Mouse (Mus musculus): ENCODE data around the gene Trpm6. TPM values are rescaled to one million over a fixed set of nuclear protein-coding genes. Genes with fewer than 3 reads are reported as not detected.
A peak's percentile ranks its signal among the peaks of the same experiment; 100 is the strongest.

The Trpm6 gene
- total and polyA plus RNA-seq, 3 experiments = 0.01 TPM; not detected in 2

DNA sequence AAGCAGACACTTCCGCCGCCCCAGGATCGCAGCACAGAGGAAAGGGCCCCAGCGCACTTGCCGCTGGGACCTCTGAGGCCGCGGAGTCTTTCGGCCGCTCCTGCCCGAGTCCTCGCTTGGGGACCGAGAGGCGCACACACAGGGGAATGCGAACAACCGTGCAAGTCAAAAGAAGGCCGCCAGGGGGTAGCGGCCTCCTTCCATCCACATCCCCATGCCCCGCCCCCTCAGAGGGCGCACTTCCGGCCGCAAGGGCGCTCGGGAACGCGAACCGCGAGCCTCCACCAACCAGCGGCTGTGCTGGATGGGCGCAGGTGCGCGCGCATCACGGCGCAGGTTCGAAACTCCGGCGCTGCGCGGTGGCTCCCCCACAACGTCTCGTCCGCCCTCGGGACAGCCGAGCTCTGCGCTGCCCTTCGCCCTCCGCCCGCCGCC is 36.9 kb upstream of the Trpm6 start, which contains the start of gene D030056L22Rik:
TSS of gene D030056L22Rik (plus strand) at position 328 of the 435 bp plus-strand sequence.
- Histone ChIP-seq H3K79me2 (ENCODE audit: control insufficient read depth, insufficient read depth, low read length, poor library complexity) (peaks cover 39% of the 10 kb centered on the region), H3K4me1 (ENCODE audit: control insufficient read depth in 1 of 2, insufficient read depth in 2 of 2, low read length in 2 of 2) (peaks cover 0 to 6% of the 10 kb centered on the region in 2 experiments; a peak in 1 of 4 replicates), H3K4me3 (ENCODE audit: control insufficient read depth in 1 of 2, insufficient read depth in 1 of 2, low read depth in 2 of 2, low read length in 2 of 2) (peak within 1 kb of the TSS; percentile 98 to 100), H3K27me3 (ENCODE audit: control insufficient read depth in 1 of 2, insufficient read depth in 2 of 2, low read length in 2 of 2) (no peaks in the 10 kb centered on the region), H3K9ac (ENCODE audit: control insufficient read depth, low read depth, low read length, poor library complexity, severe bottlenecking) (peak within 1 kb of the TSS; percentile 98), H3K27ac (ENCODE audit: control insufficient read depth, low read depth, low read length) (peak within 1 kb of the TSS; percentile 98), H3K36me3 (ENCODE audit: control insufficient read depth in 1 of 2, insufficient read depth in 2 of 2, low read length in 2 of 2) (peaks cover 3 to 16% of the 10 kb centered on the region in 2 experiments), H3K9me3 (replicated peaks; ENCODE audit: insufficient read depth, low read length) (no peaks in the 10 kb centered on the region)
- DNase-seq (ENCODE audit: low read depth, low spot score) = peak; percentile 99
- TF ChIP-seq TCF12 (IDR thresholded peaks at IDR 0.05; ENCODE audit: low read depth, low read length) (peak; percentile 73), USF2 (IDR thresholded peaks at IDR 0.05; ENCODE audit: borderline replicate concordance in 1 of 2, insufficient read depth in 1 of 2, low read depth in 1 of 2, low read length in 2 of 2) (no peak), TAL1 (IDR thresholded peaks at IDR 0.05; ENCODE audit: low read length) (no peak), ELF1 (IDR thresholded peaks at IDR 0.05; ENCODE audit: low read depth, low read length) (peak; percentile 85), ZMIZ1 (IDR thresholded peaks at IDR 0.05; ENCODE audit: low read depth, low read length) (peak; percentile 66; the same call in 1 of the 2 replicates), RAD21 (IDR thresholded peaks at IDR 0.05; ENCODE audit: low read depth, low read length) (peak; percentile 22), CHD2 (IDR thresholded peaks at IDR 0.05; ENCODE audit: low read length) (no peak), NELFE (IDR thresholded peaks at IDR 0.05; ENCODE audit: low read depth, low read length) (peak; percentile 76), MAX (IDR thresholded peaks at IDR 0.05; ENCODE audit: low read length) (peak; percentile 66), SIN3A (IDR thresholded peaks at IDR 0.05; ENCODE audit: low read length) (0 out of 2 replicates have a peak, but pooled peaks have one; percentile 57), SMC3 (IDR thresholded peaks at IDR 0.05; ENCODE audit: low read depth, low read length) (peak; percentile 36), MXI1 (IDR thresholded peaks at IDR 0.05; ENCODE audit: low read depth, low read length) (no peak), MAFK (IDR thresholded peaks at IDR 0.05; ENCODE audit: borderline replicate concordance, low read depth, low read length) (no peak), JUND (IDR thresholded peaks at IDR 0.05; ENCODE audit: low read depth, low read length) (no peak), HCFC1 (IDR thresholded peaks at IDR 0.05; ENCODE audit: low read depth, low read length) (peak; percentile 92), BHLHE40 (IDR thresholded peaks at IDR 0.05; ENCODE audit: borderline replicate concordance, low read depth, low read length) (no peak), NRF1 (IDR thresholded peaks at IDR 0.05; ENCODE audit: insufficient read depth, low read depth, low read length, poor library complexity, severe bottlenecking) (peak; percentile 83), KAT2A (conservative IDR thresholded peaks at IDR 0.05; ENCODE audit: low read depth, low read length) (peak; percentile 80), MYB (IDR thresholded peaks at IDR 0.05; ENCODE audit: low read depth, low read length) (no peak), ZC3H11A (IDR thresholded peaks at IDR 0.05; ENCODE audit: low read depth, low read length) (no peak), CTCF (IDR thresholded peaks at IDR 0.05 in 2 of 3, conservative IDR thresholded peaks at IDR 0.05 in 1 of 3; ENCODE audit: control insufficient read depth in 1 of 3, insufficient read depth in 1 of 3, low read depth in 2 of 3, low read length in 3 of 3, poor library complexity in 1 of 3, severe bottlenecking in 1 of 3) (peak; percentile 30 to 68 (median 56); a peak in 5 of 6 replicates), TBP (IDR thresholded peaks at IDR 0.05; ENCODE audit: low read depth, low read length) (peak; percentile 89), ZNF384 (IDR thresholded peaks at IDR 0.05; ENCODE audit: low read depth, low read length) (no peak; the same call in 1 of the 2 replicates), MYC (IDR thresholded peaks at IDR 0.05; ENCODE audit: low read depth, low read length) (no peak), E2F4 (IDR thresholded peaks at IDR 0.05; ENCODE audit: borderline replicate concordance, low read depth, low read length) (no peak), UBTF (IDR thresholded peaks at IDR 0.05; ENCODE audit: borderline replicate concordance, insufficient read depth, low read depth, low read length) (peak; percentile 96), POLR2A (IDR thresholded peaks at IDR 0.05; ENCODE audit: control insufficient read depth in 1 of 2, insufficient read depth in 1 of 2, low read depth in 1 of 2, low read length in 2 of 2, poor library complexity in 1 of 2) (peak; percentile 61 to 70; a peak in 3 of 4 replicates), POLR2AphosphoS5 (IDR thresholded peaks at IDR 0.05; ENCODE audit: borderline replicate concordance, low read depth, low read length) (no peak), MEF2A (IDR thresholded peaks at IDR 0.05; ENCODE audit: extremely low read depth, insufficient replicate concordance, low read depth, low read length, poor library complexity, severe bottlenecking) (no peak), POLR2AphosphoS2 (IDR thresholded peaks at IDR 0.05; ENCODE audit: low read length) (peak; percentile 43; the same call in 1 of the 2 replicates), USF1 (IDR thresholded peaks at IDR 0.05; ENCODE audit: low read depth, low read length) (0 out of 2 replicates have a peak, but pooled peaks have one; percentile 20), EP300 (IDR thresholded peaks at IDR 0.05; ENCODE audit: low read depth in 1 of 2, low read length in 2 of 2) (no peak), ZKSCAN1 (IDR thresholded peaks at IDR 0.05; ENCODE audit: low read depth, low read length) (no peak), CHD1 (IDR thresholded peaks at IDR 0.05; ENCODE audit: low read depth, low read length) (0 out of 2 replicates have a peak, but pooled peaks have one; percentile 33), RCOR1 (IDR thresholded peaks at IDR 0.05; ENCODE audit: low read depth, low read length) (no peak), GABPA (IDR thresholded peaks at IDR 0.05; ENCODE audit: low read depth, low read length) (no peak), GATA1 (IDR thresholded peaks at IDR 0.05; ENCODE audit: low read depth, low read length) (no peak)
